Mouse (Mus musculus): ENCODE data around the gene Fam241a. TPM values are rescaled to one million over a fixed set of nuclear protein-coding genes. Genes with fewer than 3 reads are reported as not detected.

Fam241a gene
- polyA plus RNA-seq, 1 experiment from 2014 or later = 16.6 TPM

DNA sequence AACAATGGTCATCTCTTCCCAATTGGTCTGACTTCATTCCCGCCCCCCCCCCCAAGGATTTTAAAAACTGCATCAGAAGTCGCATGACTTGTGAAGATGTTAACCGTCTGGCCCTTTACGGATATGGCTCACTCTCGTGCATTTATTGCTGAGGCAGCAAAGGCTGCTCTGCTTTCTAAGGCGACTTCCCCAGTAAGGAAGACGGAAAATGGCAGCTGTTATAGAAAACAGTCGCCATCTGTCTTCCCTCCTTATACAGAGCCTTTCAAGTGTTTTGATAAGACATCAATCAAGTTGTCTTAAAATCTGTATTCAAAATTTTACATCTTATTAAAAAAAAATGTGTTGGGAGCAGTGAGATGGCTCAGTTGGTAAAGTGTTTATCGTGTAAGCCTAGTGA, 43.4 kb downstream of the Fam241a start:
- Histone ChIP-seq H3K4me3 (replicated peaks; ENCODE audit: low read depth, low read length) (no peak overlapping the region), H3K36me3 (ENCODE audit: insufficient read depth, low read length) (no peaks in the 10 kb centered on the region), H3K4me2 (ENCODE audit: low read length) (no peak overlapping the region), H3K9me3 (replicated peaks; ENCODE audit: low read length) (no peaks in the 10 kb centered on the region), H3K9ac (ENCODE audit: low read depth, low read length) (no peak overlapping the region), H3K27me3 (ENCODE audit: insufficient read depth, low read length) (no peaks in the 10 kb centered on the region), H3K4me1 (replicated peaks; ENCODE audit: insufficient read depth, low read length) (no peaks in the 10 kb centered on the region), H3K27ac (no peak overlapping the region)
- no peak for TF ChIP-seq CTCF (IDR thresholded peaks at IDR 0.05; ENCODE audit: low read depth)
- WGBS = 77% methylated on average over 9 of the region's 9 CpGs
- DNase-seq (ENCODE audit: low spot score) (no peak), ATAC-seq (replicated peaks; ENCODE audit: low FRiP score, low read depth) (no peak)

DNA sequence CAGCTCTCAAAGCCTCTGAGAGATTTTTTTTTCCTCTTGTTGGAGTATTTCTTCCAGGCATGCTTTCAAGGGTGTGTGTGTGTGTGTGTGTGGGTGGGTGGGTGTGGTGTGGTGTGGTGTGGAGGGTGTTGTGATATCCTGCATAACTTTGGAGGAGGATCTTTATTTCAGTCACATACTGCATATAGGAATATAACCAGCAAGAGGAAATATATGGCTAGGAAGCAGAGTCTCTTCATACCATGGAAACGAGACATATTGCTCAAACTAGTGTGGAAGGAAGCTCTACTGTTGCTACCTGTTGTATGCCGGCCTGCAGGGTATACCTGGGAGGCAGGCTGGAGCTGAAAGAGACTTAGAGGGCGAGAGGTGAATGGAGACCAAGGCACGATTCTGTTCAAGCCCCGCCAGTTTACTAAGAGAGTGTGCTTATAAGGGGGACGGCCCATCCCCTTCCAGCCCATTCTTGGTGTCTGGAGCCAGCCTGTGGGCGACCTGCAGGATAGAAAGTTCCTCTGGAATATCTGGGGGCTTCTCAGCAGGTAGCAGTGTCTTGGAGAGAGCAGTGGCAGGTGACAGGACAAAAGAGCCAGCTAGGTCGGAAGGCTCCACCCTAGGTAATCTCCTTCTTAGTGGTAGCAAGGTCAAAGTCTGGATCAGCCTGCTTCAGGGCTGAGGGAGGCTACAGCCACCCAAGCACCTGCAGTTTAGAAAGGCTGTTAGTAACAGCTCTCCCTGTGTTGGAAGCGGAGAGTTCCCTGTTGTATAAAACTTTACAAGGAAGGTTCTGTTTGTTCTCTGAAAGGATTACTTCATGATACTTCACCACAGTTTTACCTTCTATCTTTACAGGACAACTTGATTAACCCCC, 45.1 kb downstream of the Fam241a start:
- 70% methylated on average over 9 of the region's 9 CpGs for WGBS
- no peak for ATAC-seq (replicated peaks; ENCODE audit: low FRiP score, low read depth)
- Histone ChIP-seq H3K4me1 (replicated peaks; ENCODE audit: insufficient read depth, low read length) (no peaks in the 10 kb centered on the region), H3K27me3 (ENCODE audit: insufficient read depth, low read length) (no peaks in the 10 kb centered on the region), H3K4me2 (ENCODE audit: low read length) (no peak overlapping the region), H3K36me3 (ENCODE audit: insufficient read depth, low read length) (no peaks in the 10 kb centered on the region), H3K9me3 (replicated peaks; ENCODE audit: low read length) (no peaks in the 10 kb centered on the region), H3K9ac (ENCODE audit: low read depth, low read length) (no peak overlapping the region), H3K4me3 (replicated peaks; ENCODE audit: low read depth, low read length) (no peak overlapping the region), H3K27ac (no peak overlapping the region)
- DNase-seq (ENCODE audit: low spot score) = no peak
- no peak for TF ChIP-seq CTCF (IDR thresholded peaks at IDR 0.05; ENCODE audit: low read depth)

DNA sequence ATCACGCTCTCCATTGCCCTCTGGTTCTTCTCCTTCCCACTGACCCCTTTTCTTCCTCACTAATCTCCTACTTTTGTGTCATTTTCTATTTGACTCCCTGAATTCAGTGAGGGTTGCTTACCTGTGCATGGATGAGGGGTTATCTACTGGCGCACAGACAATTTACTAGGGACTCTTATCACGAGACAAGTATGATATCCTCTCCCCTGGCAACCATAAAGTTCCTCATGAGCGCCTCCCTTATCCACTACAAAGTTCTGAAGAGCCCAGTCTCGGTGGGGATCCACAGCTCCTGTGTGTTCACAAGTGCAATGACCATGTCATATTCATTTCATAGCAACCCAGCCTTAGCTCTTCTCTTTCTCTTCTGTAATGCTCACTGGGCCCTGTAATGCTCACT, 46.2 kb downstream of the Fam241a start:
- Histone ChIP-seq H3K9ac (ENCODE audit: low read depth, low read length) (no peak overlapping the region), H3K27me3 (ENCODE audit: insufficient read depth, low read length) (no peaks in the 10 kb centered on the region), H3K9me3 (replicated peaks; ENCODE audit: low read length) (no peaks in the 10 kb centered on the region), H3K36me3 (ENCODE audit: insufficient read depth, low read length) (no peaks in the 10 kb centered on the region), H3K27ac (no peak overlapping the region), H3K4me1 (replicated peaks; ENCODE audit: insufficient read depth, low read length) (no peaks in the 10 kb centered on the region), H3K4me3 (replicated peaks; ENCODE audit: low read depth, low read length) (no peak overlapping the region), H3K4me2 (ENCODE audit: low read length) (no peak overlapping the region)
- TF ChIP-seq CTCF (IDR thresholded peaks at IDR 0.05; ENCODE audit: low read depth) = no peak
- no peak for DNase-seq (ENCODE audit: low spot score)
- 82% methylated on average over 5 of the region's 5 CpGs for WGBS
- ATAC-seq (replicated peaks; ENCODE audit: low FRiP score, low read depth) = no peak

DNA sequence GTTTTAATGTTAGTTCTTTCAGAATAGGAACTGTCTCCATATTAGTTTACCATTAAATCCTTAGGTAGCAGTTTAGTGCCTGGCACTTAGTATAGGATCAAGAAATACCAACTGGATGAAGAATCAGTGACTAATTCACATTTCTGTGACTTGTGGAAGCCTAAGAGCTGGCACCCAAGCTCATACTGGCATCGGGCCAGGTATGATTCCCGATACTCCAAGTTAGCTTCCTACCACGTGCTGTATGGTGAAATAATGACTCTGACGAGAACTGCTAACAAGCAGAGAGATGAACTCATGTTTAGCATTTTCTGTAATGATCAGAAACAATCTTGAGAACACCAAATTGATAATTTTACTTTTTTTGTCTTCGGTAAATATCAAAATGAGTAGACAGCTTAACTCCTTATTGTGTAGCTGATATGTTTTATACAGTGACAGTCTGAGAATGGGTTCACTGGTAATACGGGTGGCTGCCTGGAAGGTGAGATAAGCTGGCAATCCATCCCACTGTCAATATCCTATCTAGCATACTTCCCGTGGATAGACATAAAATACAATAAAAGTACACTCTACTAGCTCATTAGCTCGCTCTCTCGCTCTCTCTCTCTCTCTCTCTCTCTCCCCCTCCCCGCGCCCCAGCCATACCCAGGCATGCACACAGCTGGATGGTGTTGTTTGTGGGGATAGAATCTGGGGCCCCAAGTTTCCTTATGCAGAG, 47.9 kb downstream of the Fam241a start:
- Histone ChIP-seq H3K27ac (no peak overlapping the region), H3K9ac (ENCODE audit: low read depth, low read length) (no peak overlapping the region), H3K36me3 (ENCODE audit: insufficient read depth, low read length) (no peaks in the 10 kb centered on the region), H3K9me3 (replicated peaks; ENCODE audit: low read length) (no peaks in the 10 kb centered on the region), H3K4me3 (replicated peaks; ENCODE audit: low read depth, low read length) (no peak overlapping the region), H3K4me1 (replicated peaks; ENCODE audit: insufficient read depth, low read length) (no peaks in the 10 kb centered on the region), H3K27me3 (ENCODE audit: insufficient read depth, low read length) (no peaks in the 10 kb centered on the region), H3K4me2 (ENCODE audit: low read length) (no peak overlapping the region)
- DNase-seq (ENCODE audit: low spot score) (no peak), ATAC-seq (replicated peaks; ENCODE audit: low FRiP score, low read depth) (no peak)
- no peak for TF ChIP-seq CTCF (IDR thresholded peaks at IDR 0.05; ENCODE audit: low read depth)
- 77% methylated on average over 11 of the region's 11 CpGs for WGBS

DNA sequence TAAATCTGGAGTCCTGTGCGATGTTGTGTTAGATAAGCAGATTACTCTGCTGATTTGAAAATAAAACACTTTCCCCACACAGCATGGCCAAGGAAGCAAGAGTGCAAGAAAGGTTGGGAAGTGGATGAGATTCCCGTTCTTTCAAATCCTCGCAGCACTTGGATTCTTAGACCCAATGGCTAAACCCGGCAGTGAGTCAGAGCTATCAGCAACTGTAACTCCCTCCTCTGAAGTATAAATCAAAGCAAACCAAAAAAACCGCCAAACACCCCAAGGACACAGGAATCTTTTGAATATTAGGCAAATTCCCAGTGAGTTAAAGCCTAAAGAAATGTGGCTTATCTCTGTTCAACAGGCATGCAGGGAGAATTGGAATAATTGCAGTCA, 52.2 kb downstream of the Fam241a start:
- Histone ChIP-seq H3K27ac (no peak overlapping the region), H3K9me3 (replicated peaks; ENCODE audit: low read length) (no peaks in the 10 kb centered on the region), H3K9ac (ENCODE audit: low read depth, low read length) (no peak overlapping the region), H3K36me3 (ENCODE audit: insufficient read depth, low read length) (no peaks in the 10 kb centered on the region), H3K4me3 (replicated peaks; ENCODE audit: low read depth, low read length) (no peak overlapping the region), H3K27me3 (ENCODE audit: insufficient read depth, low read length) (no peaks in the 10 kb centered on the region), H3K4me1 (replicated peaks; ENCODE audit: insufficient read depth, low read length) (no peaks in the 10 kb centered on the region), H3K4me2 (ENCODE audit: low read length) (no peak overlapping the region)
- no peak for ATAC-seq (replicated peaks; ENCODE audit: low FRiP score, low read depth)
- TF ChIP-seq CTCF (IDR thresholded peaks at IDR 0.05; ENCODE audit: low read depth) = no peak
- WGBS = 76% methylated on average over 5 of the region's 5 CpGs
- no peak for DNase-seq (ENCODE audit: low spot score)

DNA sequence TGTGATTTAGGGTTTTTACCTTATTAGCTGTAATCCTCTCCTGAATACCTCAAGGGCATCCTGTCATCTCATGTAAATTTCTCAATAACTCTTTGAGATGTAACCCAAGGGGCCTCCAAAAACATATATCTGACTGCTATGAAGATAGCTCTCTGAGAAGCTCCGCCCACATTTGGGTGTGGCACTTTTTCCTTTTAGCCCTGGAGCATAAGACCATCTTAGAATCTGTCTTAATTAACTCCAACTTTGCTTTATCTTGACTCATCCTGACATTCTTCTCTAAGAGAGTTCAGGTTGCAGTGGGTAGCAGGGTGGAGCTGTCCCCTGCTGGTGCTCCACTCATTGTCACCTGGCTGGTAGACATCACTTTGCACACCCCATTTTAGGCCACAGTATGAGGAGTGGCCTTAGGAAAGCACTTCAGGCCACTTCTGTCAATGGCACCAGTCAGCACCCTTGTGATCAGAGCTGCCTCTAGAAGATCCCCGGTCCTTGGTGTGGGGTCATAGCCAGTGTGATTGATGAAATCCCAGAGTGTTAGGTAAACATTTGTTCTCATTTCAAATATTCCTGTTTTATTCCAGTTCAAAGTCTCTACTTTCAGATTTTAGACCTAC, 52.7 kb downstream of the Fam241a start:
- Histone ChIP-seq H3K9me3 (replicated peaks; ENCODE audit: low read length) (no peaks in the 10 kb centered on the region), H3K9ac (ENCODE audit: low read depth, low read length) (no peak overlapping the region), H3K4me2 (ENCODE audit: low read length) (no peak overlapping the region), H3K4me1 (replicated peaks; ENCODE audit: insufficient read depth, low read length) (no peaks in the 10 kb centered on the region), H3K27me3 (ENCODE audit: insufficient read depth, low read length) (no peaks in the 10 kb centered on the region), H3K4me3 (replicated peaks; ENCODE audit: low read depth, low read length) (no peak overlapping the region), H3K36me3 (ENCODE audit: insufficient read depth, low read length) (no peaks in the 10 kb centered on the region), H3K27ac (no peak overlapping the region)
- no peak for ATAC-seq (replicated peaks; ENCODE audit: low FRiP score, low read depth)
- TF ChIP-seq CTCF (IDR thresholded peaks at IDR 0.05; ENCODE audit: low read depth) = no peak
- DNase-seq (ENCODE audit: low spot score) = no peak
- WGBS = 81% methylated on average over 2 of the region's 2 CpGs
